Mouse (Mus musculus) lung, adult 2 months (tissue): Measurements from ENCODE around the gene Atp1a1. TPM values are rescaled to one million over a fixed set of nuclear protein-coding genes. Genes with fewer than 3 reads are reported as not detected.

Experiments
- DNase-seq: peaks from one replicate; pipeline ENCODE4 v3.0.0; 2022
- H3K4me1 ChIP-seq: fragments of 200-500 bp; 2 replicates; pipeline ENCODE4 v1.6.1; 2011; ENCODE audit warnings: low read length; ENCODE audit not compliant: control insufficient read depth, insufficient read depth
- H3K4me3 ChIP-seq: fragments of 200-500 bp; replicated peaks from 2 replicates; pipeline ENCODE3; 2011; ENCODE audit warnings: low read depth, mild to moderate bottlenecking, control low read depth, low read length; ENCODE audit errors: extremely low read depth
- CTCF ChIP-seq: fragments of 200-500 bp; IDR thresholded peaks from 2 replicates; pipeline ENCODE4 v1.5.1; 2011; ENCODE audit warnings: mild to moderate bottlenecking, low read length, control low read depth; ENCODE audit not compliant: insufficient read depth
- POLR2A ChIP-seq: fragments of 200-500 bp; IDR thresholded peaks from 2 replicates; pipeline ENCODE4 v1.6.1; 2011; ENCODE audit warnings: low read depth, mild to moderate bottlenecking, control low read depth, low read length, borderline replicate concordance; ENCODE audit errors: extremely low read depth
- WGBS: fragments of 180-500 bp; shearing (Covaris S2); methylation state at CpG from one replicate; pipeline ENCODE4 v1.1.7; 2018; 5-methylcytosine and 5-hydroxymethylcytosine counted together
- polyA plus RNA-seq: library from polyadenylated mRNA; depleted of rRNA; stranded (reverse); fragments of >200 nt; gene quantifications from 2 replicates; pipeline ENCODE4 v1.2.3, GENCODE M21; 2012; rRNA removed

The Atp1a1 gene
- polyA plus RNA-seq, 1 experiment, result 267 TPM

DNA sequence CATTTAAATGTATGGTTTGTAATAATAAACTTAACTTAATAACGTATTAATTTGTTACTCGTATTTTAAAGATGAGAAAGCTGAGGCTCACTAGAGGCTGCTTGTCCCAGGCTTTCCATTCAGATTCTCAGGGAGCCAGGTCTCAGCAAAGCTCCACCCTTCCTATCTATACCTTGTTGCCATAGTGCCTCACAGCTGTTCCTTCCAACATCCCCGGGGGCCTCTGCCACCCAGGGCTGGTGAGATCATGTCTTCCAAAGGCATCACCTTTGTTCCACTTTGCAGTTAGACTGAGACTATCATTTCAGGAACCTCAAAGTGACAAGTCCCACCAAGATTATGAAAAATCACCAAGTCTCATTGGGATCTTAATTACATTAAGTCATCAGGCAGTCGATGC, 63.9 kb downstream of the Atp1a1 start:
- no peak overlapping the region for H3K4me3 ChIP-seq
- DNase-seq, result no peak
- TF ChIP-seq POLR2A, result no peak
- no peak for TF ChIP-seq CTCF
- no peaks in the 10 kb centered on the region; the same call in 1 of the 2 replicates for H3K4me1 ChIP-seq
- 76% methylated on average over 4 of the region's 4 CpGs for WGBS

DNA sequence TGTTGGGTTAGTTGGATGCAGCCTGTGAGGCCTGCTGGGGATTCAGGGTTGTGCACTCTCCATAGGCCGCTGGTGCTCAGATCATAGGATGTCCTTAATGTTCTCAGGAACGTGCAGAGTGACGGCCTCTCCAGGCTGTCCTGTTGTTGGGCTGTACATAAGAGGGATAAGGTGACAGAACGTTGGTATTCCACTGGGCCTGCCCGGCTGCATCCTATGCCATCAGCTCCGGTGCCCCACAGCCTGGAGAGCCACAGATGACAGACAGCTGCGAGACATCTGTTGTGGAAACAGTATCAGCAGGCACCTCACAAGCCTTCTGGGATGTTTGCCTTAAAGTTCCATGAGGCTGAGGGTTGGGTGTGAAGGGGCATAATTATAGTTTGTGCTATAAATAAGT, 68.2 kb downstream of the Atp1a1 start:
- Histone ChIP-seq H3K4me1 (no peaks in the 10 kb centered on the region), H3K4me3 (no peak overlapping the region)
- 82% methylated on average over 7 of the region's 7 CpGs for WGBS
- TF ChIP-seq CTCF, result no peak
- TF ChIP-seq POLR2A, result no peak
- no peak for DNase-seq

DNA sequence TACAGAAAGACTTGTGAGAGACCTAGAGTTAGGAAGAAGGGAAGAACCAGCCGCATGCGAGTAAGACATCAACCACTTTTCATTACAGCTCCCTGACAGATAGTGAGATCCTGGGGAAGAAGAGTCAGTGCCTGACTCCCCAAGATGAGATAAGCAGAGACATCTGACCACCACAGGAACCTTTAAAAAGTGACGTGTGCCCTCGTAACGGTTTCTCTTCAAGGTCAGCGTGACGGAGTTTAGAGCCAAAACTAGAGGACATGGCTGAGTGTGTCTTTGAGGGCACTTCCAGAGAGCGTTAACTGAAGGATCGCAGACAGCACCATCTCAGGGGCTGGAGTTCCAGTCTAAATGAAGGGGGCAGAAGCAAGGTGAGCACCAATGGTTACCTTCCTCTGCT, 70.2 kb downstream of the Atp1a1 start:
- WGBS, result 89% methylated on average over 9 of the region's 9 CpGs
- no peak overlapping the region for H3K4me3 ChIP-seq
- no peak for TF ChIP-seq POLR2A
- TF ChIP-seq CTCF, result no peak
- no peak for DNase-seq
- peaks cover 1% of the 10 kb centered on the region for H3K4me1 ChIP-seq

DNA sequence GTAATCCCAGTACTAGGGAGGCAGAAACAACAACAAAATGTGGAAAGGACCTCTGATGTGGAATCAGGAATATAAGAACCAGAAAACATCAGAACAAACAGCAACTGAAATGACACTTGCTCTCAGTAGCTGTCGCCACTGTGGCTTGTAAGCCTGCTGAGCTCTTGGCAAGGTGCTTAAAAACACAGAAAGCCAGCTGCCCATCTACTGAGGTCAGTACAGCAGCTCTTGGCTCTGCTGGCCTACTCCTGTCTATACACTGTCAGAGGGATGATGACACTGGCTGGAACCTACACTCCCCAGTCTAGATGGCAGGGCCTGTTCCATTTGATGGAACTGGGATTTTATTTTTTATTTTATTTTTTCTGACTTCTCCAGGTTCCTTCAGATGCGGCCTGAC, 71.1 kb downstream of the Atp1a1 start:
- 89% methylated on average over 2 of the region's 2 CpGs for WGBS
- no peak for DNase-seq
- Histone ChIP-seq H3K4me1 (peaks cover 3% of the 10 kb centered on the region), H3K4me3 (no peak overlapping the region)
- TF ChIP-seq POLR2A, result no peak
- TF ChIP-seq CTCF, result no peak

DNA sequence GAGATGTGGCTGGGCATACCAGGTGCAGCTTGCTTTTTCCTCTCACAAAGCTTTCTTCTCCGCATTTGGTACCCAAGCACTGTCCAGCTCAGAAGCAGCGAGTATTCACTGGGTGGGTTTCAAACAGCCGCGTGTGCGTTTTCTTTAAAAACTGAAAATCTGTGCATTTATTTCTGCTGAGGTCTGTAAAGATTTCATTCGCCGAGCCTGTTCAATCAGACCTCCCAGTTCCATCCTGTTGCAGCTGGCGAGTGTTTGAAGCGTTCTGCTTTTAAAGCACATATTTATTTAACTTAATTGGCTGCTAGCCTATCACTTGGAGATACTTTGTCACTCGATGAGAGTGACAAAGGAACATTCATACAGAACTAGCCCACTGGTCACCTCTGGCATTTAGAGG, 73.6 kb downstream of the Atp1a1 start:
- no peak for DNase-seq
- peaks cover 11% of the 10 kb centered on the region for H3K4me1 ChIP-seq
- TF ChIP-seq POLR2A, result no peak
- TF ChIP-seq CTCF, result no peak
- WGBS, result 64% methylated on average over 10 of the region's 10 CpGs
- H3K4me3 ChIP-seq, result no peak overlapping the region

DNA sequence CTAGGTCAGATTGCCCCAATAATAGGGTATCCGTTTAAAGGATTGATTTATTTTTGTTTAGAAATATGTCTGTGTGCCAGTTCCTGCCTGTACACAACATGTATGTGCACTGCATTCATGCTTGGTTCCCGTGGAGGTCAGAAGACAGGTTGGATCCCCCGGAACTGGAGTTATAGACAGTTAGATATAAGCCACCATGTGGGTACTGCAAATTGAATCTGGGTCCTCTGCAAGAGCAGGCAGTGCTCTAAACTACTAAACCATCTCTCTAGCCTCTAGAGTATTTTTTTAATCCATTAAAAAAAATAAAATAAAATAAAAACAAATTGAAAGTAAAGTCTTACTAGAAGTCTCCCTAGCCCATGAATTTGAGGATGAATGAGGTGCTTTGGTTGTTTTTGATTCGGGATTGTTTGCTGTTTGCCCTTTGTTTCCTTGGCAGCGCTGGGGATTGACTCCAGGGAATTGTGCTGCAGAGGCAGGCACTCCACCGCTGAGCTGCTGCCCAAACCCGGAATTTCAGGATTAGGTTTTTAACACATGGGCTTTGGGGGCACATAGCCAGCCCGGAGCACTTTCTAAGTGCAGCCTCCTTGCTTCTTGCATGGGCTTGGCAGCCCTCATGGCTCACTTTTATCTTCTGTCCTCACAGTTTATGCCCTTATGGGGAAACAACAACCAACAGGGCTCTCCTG, 75.4 kb downstream of the Atp1a1 start:
- WGBS, result 26% methylated on average over 8 of the region's 8 CpGs
- no peak for TF ChIP-seq CTCF
- no peak for TF ChIP-seq POLR2A
- DNase-seq, result no peak

DNA sequence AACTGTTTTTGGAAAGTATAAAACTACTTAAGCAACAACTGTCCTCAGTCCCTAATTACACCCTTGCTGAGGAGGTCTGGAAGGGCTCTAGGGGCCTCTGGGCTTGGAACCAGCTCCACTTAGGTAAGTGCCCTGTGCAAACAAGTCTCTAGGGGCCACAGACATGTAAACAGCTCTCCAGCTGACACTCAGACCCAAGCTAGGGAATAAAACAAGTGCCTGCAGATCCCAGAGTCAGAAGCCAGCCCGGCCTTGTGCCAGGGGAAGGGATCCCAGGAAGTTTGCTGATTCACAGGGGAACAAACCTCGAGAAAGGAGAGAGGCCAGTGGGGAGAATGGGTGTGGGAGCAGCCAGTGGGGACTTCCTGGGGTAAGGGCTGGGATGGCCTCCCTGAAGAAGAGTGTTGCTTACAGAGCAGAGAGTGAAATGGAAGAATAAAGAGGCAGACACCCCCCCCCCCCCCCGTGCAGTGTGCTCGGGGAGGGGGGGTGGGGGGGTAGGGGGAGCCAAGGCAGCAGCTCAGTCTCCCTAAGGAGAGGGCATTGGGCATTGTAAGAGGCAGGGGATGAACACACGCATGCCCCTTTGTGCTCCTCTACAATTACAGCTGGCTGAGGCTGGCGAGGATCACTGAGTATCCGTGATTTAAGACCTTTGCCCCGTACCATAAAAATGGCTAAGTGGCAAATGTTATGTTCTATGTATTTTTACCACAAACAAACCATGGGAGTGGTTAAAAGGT, 76.2 kb downstream of the Atp1a1 start:
- peak; percentile 68 for DNase-seq
- Histone ChIP-seq H3K4me1 (peaks cover 15% of the 10 kb centered on the region), H3K4me3 (no peak overlapping the region)
- TF ChIP-seq POLR2A (no peak), CTCF (no peak)
- 39% methylated on average over 8 of the region's 8 CpGs for WGBS

More for the DNA sequence above, 75.4 kb downstream of the Atp1a1 start:
- H3K4me3 ChIP-seq, result no peak overlapping the region
- H3K4me1 ChIP-seq, result peaks cover 15% of the 10 kb centered on the region

DNA sequence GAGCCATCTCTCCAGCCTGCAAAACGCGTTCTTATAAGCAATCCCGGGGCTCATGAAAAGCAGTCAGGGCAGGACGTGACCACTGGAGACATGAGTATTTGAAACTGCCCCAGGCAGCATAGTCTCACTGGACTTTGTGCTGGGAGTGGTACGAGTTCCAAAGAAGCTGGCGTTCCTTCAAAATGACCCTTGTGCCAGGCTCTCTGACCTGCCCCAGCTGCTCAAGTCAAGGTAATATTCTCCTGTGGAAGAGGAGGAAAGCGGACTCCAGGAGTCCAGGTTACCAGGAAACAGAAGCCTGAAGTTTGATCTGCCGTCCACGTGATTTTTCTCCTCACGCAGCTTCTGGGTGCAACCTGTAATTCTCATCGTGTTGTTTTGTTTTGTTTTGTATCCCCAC, 77.9 kb downstream of the Atp1a1 start:
- H3K4me3 ChIP-seq, result no peak overlapping the region
- WGBS, result 66% methylated on average over 11 of the region's 11 CpGs
- TF ChIP-seq CTCF, result no peak
- no peak for TF ChIP-seq POLR2A
- peaks cover 21% of the 10 kb centered on the region for H3K4me1 ChIP-seq
- DNase-seq, result no peak

Other genes starting within 250 kb of the Atp1a1 start
- 7.3 and 8.0 TPM in 2 replicates for gene Igsf3, start 227.6 kb downstream of the Atp1a1 start, polyA plus RNA-seq
- gene Mab21l3, start 244.3 kb upstream of the Atp1a1 start, polyA plus RNA-seq, result 0.19 and 0.53 TPM in 2 replicates